Mouse (Mus musculus): ENCODE results near the gene Add3.

DNA sequence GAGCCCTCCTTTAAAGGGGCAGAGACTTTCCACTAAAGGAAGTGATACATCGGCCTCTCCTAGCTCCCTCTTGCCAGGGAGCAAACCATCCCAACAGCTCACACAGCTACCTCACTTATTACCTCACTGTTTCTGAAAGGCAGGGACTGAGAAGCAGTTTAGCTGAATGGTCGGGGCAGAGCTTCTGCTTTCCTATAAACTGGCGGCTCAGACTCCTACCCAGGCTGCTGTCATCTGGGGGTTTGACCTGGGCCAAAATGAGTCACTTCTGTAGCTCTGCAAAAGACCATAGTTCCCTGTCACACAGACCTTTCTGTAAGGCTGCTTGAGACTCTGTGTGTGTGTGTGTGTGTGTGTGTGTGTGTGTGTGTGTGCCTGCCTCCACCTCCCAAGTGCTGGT lies 79.1 kb downstream of the Add3 start:
- TF ChIP-seq CTCF (IDR thresholded peaks at IDR 0.05) (no peak), EP300 (IDR thresholded peaks at IDR 0.05) (no peak)

Measured in lung, postnatal 0 days (tissue).